Mouse (Mus musculus) layer of hippocampus, adult 8-10 months (tissue): Measurements from ENCODE around the gene Hyal3. TPM values are rescaled to one million over a fixed set of nuclear protein-coding genes. Genes with fewer than 3 reads are reported as not detected.

Experiments used
- DNase-seq, 2 experiments: peaks; one replicate each; pipeline ENCODE4 v3.0.0; 2022; ENCODE audit warnings: low spot score in 2 of 2
- total RNA-seq, 4 experiments: library from RNA; stranded (reverse); gene quantifications; 2 replicates each; pipeline ENCODE4 v1.2.4; 2022

Hyal3 gene
- 1 to 10 TPM; 1.7 to 2.4 (median 1.9) TPM for total RNA-seq

DNA sequence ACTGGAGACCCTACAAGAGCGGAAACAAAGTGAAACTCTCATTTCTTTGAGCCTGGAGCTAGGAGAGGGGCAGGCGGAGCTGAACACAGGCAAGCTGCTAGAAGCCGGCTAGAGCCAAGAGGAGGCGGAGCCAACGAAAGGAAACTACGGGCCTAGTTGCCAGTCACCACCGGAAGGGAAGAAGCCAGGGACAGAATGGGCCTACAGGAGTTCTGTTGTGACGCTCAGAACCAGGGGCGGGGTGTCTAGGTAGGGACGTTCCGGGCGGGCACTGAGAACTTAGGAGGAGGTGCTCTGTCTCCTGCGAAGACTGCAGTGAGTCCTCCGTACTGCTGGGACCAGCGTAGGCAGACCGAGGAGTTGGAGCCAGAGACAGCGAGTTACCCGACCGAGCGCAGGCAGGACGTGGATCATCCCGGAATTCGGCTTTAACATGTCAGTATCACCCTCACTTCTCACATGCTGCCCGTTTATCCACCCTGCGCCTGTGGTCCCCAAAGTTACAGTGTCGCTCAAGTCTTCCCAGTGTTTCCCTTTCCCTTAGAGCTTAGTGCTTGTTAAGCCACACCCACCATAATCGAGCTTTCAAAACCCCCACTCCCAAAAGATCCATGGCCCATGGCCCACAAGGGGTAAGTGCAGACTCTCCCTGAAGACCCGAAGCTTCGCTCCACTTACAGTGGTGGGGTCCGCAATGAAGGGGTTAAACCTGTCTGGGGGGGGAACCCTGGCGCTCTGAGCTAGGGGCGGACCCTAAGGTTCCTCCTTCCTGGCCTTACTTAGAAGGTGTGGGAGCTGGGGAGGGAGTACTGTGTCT lies at the start of gene Hyal3:
TSS of gene Hyal3 (plus strand) at position 318 of the 817 bp plus-strand sequence.
- DNase-seq: peak; percentile 87 to 91

DNA sequence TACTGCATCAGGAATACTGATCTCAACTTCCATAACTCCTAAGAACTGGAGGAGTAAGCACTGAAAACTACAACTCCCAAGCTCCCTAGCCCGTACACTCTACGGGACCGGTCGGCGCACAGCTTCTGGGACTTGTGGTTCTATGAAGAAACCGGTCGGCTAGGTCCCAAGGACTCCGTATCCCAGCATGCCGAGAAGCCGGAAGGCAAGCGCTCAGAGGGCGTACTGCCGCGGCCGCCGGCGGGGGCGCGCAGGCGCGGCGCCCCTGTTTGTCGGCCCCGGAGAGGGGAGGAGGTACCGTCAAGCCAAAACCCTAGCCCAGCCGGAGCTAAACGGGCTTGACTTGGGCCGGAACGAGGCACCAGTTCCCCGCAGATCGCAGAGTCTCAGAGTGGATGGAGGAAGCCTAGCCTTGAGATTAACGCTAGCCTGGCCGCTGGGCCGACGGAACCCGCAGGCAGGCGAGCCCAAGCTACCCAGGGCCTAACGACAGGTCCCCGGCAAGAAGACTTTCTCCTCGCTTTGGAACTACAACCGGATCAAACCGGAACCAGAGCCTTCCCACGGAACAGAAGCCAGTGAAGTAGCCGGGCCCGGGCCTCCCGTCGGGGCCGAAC lies 46.7 kb upstream of the Hyal3 start, which contains the start of gene Tmem115:
TSS of gene Tmem115 (plus strand) at position 155 of the 617 bp plus-strand sequence.
- peak; percentile 95 to 97 for DNase-seq

DNA sequence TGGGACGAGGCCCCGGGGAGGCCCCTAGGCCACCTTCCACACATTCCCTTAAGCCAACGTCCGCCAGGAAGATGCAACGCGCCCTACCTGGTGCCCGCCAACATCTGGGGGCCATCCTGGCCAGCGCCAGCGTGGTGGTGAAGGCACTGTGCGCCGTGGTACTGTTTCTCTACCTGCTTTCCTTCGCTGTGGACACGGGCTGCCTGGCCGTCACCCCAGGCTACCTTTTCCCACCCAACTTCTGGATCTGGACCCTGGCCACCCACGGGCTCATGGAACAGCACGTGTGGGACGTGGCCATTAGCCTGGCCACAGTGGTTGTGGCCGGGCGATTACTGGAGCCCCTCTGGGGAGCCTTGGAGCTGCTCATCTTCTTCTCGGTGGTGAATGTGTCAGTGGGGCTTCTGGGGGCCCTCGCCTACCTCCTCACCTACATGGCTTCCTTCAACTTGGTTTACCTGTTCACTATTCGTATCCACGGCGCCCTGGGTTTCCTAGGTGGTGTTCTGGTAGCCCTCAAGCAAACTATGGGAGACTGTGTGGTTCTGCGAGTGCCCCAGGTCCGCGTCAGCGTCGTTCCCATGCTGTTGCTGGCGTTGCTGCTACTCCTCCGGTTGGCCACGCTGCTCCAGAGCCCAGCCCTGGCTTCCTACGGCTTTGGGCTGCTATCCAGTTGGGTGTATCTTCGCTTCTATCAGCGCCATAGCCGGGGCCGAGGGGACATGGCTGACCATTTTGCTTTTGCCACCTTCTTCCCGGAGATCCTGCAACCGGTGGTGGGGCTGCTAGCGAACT lies 46.0 kb upstream of the Hyal3 start:
- no peak for DNase-seq

DNA sequence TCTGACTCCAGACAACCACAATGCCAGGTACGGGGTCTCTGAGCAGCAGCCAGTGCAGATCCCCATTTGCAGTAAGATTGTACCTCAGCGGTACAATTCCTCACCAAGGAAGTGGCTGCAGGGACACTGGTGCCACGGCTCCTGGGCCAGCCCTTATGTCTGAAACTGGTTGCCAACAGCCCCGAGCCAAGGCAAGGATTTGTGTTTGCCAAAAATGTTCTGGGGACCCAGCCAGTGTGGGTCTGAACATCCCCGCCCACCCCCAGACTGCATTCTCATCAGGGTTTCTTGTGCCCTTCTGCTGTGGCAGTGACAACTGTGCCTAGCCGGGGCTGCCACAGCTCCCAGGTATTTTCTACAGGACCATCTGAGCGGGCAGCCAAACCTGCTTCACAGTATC lies 42.4 kb upstream of the Hyal3 start:
- DNase-seq: peak in 1 of 2 experiments; percentile 62

DNA sequence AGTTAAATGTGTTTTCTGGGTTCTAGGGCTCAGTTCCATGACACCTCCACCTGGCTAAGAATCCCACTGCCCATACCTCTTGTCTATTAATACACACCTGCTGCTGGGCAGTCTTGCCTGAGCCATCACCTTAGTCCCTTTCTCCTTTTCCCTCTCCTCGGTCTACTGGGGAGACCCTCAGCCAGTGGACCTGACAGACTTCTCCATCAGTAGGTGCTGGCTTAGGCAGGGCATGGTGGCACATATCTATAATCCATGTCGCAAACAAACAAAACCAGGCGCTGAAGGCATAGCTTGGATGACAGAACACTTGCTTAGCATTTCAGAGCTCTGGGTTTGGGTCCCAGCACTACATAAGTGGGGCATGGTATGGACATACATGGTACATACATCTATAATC lies 41.9 kb upstream of the Hyal3 start:
- no peak for DNase-seq

DNA sequence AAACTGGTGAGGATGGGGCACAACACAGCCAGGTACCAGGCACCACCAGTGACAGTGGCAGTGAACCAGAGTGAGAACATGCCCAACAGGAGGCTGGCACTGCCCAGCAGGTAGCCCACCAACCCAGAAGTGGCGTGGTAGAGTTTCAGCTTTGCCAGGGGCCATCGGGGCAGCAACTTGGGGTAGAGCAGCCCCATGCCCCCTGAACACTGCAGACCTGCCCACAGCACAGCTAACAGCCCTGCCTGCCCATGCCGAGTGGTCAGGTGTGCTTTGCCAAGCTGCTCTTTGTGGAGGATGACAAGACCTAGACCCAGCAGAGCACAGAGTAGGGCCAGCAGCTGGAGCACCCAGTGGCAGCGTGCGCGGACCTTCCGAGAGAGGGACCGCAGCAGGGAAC lies 40.7 kb upstream of the Hyal3 start:
- no peak for DNase-seq

DNA sequence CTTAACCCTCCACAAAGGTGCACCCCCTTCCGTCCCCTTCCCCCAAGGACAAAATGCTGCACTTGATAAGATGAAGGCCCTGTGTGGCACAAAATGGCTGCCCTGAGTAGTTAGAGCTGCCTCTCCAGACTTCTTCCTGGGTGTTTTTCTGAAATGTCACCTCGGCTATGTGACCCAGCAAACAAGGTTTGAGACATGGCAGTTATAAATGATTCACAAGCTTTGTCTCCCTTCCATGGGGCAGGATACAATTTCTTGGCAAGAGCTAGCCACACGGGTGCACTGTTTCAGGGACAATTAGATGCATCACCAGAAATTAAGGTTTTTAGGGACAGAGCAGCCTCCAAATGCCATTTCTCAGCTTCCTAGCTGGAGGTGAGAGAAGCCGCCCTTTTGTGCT lies 40.2 kb upstream of the Hyal3 start:
- DNase-seq: no peak

DNA sequence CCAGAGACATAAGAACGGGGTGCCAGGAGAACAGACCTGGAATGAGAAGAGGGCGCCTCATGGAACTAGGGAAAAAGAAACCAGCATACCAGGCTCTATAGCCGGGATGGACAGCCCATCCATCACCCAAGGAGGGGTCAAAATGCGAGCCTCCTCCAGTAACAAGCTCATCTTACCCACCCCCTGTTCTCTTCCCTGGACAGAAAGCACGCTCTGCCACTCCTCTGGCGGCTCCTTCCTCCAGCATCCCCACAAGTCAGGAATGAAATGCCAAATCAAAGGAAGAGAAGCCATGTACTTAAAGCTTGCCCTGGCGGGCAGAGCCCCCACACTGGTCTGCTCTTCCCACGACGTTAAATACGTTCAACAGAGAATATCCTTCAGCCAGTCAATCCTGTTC lies 39.6 kb upstream of the Hyal3 start:
- DNase-seq: no peak

DNA sequence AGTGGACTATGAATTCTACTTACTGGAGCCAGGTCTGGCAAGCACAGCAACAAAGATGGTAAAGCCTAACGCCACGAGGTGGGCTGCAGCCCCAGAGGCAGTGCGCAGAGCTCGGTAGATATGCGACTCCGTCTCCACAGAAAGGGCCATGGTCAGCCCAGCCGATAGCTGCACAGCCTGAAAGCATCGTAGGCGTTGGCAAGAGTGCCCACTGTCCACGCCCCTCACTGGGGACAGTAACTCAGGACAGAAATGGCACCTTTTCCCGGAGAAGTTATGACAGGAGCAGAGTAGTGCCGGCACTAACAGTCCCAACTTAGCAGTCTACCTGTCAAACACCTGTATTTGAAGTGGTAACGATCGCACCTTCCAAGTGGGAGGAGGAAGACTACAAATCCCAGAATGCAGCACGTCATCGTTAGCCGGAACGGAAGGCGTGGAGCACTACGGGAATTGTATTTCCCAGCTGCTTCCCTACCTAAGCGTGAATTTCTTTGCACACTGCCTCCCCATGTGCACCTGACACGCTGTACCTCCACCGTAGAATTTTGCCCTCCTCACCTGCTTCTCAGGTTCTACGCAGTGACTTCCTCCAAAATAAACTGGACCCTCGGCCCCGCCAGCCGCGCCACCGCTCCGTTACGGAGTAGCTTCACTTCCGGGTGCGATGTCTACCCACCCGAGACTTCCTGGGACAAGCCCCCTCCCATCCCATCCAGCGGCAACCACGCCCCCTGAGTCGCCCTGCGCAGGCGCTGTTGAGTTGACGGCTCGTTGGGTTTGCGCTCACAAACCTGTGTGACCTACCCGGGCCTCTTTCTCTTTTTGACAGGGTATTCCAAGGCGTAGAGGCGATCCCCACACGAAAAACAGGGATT lies 38.9 kb upstream of the Hyal3 start, which contains the start of the genes Cyb561d2 and Nprl2:
TSS of gene Cyb561d2 (minus strand) at position 720 of the 878 bp plus-strand sequence.
TSS of gene Nprl2 (plus strand) at position 753 of the 878 bp plus-strand sequence.
- DNase-seq: peak; percentile 93 to 94

DNA sequence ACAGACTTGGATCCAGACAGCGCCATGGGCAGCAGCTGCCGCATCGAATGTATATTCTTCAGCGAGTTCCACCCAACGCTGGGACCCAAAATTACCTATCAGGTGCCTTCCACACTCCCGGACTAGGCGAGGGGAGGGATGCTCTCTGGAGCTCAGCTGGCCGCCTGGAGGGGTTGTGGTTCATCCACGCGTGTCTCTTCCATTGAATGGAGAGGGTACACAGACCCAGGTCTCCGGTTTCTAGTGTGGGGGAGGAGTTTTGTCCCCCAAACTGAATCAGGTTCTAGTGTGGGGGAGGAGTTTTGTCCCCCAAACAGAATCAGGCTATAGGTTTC lies 38.3 kb upstream of the Hyal3 start:
- DNase-seq: no peak

DNA sequence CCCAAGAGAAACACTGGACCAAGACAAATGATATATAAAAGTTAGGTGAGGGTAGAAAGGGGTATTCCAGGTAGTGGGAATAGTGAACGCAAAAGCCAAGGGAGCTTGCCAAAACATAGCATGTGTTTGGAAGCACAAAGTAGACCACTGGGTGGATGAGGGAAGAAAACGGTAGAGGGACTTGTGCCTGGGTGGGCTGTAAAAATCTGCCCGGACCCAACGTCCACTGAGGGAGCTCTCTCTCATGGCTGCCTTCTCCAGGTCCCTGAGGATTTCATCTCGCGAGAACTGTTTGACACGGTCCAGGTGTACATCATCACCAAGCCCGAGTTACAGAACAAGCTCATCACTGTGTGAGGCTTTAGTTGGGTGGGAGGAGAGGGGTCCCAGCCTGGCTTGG lies 37.9 kb upstream of the Hyal3 start:
- no peak for DNase-seq

DNA sequence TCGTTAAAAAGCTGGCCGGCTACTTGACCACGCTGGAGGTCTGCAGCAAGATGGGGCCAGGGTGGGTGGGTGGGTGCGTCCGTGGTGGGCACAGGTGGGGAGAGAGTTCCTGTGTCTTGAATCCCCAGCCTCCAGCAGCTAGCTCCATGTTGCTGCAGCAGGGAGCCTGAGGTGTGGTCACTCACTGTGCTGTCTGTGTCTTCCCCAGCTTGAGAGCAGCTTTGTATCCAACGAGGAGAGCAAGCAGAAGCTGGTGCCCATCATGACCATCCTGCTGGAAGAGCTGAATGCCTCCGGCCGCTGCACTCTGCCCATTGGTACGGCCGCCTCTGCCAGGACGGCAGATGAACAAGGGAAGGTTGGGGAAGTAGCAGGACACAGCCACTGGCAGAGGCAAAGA lies 37.3 kb upstream of the Hyal3 start:
- DNase-seq: no peak

DNA sequence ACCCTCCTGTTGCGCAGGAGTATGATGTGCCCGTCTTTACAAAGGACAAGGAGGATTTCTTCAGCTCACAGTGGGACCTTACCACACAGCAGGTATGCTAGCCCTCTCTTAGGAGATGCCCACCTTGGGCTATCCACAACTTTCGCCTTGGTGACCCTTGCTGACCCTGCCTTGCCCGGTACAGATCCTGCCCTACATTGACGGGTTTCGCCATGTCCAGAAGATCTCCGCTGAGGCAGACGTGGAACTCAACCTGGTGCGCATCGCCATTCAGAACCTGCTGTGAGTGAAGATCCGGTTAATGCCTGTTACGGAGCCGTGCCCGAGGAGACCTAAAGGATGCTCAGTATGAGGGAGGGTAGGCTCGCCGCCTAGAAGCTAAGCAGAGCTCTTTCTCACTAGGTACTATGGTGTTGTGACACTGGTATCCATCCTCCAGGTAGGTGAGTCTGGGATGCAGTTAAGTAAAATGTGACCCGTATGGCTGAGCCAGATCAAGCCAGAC lies 36.4 kb upstream of the Hyal3 start:
- no peak for DNase-seq

DNA sequence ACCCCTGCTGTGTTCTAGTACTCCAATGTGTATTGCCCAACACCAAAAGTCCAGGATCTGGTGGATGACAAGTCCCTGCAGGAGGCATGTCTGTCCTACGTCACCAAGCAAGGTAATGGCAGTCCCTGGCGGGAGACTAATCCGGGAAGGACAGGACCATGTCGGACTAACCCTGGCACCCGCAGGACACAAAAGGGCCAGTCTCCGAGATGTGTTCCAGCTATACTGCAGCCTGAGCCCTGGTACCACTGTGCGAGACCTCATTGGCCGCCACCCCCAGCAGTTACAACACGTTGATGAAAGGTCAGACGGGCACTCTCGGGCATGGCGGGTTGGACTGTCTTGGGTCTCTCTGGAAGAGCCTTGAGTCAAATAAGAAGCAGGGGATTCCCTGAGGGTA lies 35.9 kb upstream of the Hyal3 start:
- no peak for DNase-seq

DNA sequence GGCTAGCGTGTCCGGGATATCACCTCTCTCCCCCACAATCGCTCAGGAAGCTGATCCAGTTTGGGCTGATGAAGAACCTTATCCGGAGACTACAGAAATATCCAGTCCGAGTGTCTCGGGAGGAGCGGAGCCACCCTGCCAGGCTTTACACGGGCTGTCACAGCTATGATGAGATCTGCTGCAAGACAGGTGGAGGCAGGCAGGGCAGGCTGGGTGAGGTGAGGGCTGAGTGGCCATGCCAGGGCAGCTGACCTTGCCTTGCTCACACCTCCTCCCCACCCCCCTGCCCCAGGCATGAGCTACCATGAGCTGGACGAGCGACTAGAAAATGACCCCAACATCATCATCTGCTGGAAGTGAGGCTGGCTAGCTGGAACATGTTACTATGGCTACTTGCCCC lies 35.4 kb upstream of the Hyal3 start:
- no peak for DNase-seq

DNA sequence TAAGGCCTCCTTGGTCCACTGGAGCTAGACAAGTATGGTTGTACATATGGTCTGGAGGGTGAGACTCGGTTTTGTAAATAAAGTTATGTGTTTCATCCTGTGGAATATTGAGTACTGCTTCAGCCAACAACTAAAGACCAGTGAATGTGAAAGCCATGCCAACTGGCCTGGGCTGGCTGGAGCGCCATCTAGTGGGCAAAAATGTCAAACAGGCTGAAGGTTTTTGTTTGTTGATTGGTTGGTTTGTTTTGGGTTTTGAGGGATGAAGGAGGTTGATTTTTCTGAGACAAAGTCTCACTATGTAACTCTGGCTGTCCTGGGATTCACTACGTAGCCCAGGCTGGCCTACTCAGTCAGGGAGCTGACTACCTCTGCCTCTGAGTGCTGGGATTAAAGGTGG lies 35.0 kb upstream of the Hyal3 start:
- DNase-seq: peak in 1 of 2 experiments; percentile 78

DNA sequence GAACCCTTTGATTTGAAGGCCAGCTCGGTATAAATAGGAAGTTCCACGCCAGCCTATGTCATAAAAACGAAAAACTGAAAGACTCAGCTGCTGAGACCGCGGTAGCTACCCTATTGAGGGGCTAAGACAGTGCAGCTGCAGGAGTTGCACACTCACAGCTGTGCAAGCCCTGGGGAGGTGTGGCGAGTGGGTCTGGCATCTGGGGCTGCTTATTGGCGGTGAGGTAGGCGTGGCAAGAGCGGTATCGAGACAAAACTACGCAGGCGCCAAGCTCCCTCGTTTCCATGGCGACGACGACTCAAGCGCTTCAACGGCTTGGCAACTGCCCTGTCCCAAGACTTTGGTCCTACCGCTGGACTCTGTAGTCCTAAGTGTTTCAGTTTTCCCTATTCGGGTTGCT lies 33.6 kb upstream of the Hyal3 start, which contains the start of gene Zmynd10:
TSS of gene Zmynd10 (plus strand) at position 273 of the 400 bp plus-strand sequence.
- peak; percentile 87 to 88 for DNase-seq

DNA sequence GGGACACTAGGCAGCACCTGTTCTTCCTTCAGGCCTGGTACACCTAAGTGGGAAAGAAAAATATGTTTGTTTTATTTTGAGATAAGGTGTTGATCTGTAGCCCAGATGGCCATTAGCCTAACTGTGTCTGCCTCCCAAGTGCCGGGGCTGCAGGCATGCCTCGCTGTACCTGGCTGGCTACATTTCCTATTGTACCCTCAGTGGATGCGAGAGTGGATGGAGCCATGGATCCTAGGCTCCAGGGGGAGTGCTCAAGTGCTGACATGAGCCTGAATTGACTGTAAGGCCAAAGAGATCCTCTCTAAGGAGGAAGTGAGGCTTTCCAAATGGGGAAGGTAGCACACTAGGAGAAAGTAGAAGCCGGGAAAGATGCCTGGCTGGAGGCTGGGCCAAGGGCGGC lies 32.7 kb upstream of the Hyal3 start:
- DNase-seq: no peak

DNA sequence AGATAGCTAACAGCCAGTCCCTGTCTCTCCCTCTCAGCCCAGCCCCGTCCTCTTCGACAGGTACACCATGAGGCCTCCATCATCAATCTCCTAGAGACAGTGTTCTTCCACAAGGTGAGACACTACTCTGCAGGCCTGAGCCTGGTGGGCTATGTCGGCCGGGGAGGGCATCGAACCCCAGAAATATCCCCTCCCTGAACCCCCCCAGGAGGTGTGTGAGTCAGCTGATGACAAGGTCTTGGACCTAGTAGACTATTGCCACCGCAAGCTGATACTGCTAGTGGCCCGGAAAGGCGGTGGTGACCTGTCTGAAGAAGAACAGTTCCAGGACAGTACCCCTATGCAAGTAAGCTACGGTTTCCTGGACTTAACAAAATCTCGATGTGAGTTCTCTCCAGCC lies 31.8 kb upstream of the Hyal3 start:
- DNase-seq: no peak

DNA sequence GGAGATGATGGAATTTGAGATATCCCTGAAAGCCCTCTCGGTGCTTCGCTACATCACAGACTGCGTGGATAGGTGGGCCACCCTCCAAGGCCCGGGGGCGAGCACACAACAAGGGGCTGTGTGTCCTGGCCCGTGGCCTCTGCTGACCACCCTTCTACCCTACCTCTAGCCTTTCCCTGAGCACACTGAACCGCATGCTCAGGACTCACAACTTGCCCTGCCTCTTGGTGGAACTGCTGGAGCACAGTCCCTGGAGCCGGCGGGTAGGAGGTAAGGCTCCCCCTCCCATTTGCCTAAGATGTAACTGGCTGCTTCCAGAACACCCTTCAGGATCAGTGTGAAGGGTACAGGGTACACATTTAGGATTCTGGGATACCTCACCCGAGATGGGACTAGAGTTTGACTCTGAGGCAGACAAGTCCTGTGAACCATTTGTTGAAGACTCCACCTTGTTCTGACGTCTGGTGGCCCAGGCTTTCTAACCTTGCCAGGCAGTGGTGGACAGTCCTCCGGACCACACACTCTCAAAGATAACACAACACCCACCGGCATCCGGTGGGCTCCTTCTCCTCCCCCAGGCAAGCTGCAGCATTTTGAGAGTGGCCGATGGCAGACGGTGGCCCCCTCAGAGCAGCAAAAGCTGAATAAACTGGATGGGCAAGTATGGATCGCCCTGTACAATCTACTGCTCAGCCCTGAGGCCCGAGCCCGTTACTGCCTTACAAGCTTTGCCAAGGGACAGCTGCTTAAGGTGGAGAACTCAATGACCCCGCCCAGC lies 31.1 kb upstream of the Hyal3 start:
- DNase-seq: no peak
